Mouse (Mus musculus): ENCODE results near the gene Lrmda. TPM values are rescaled to one million over a fixed set of nuclear protein-coding genes. Genes with fewer than 3 reads are reported as not detected.

Lrmda gene
- polyA plus RNA-seq, 1 experiment from 2014 or later = 0.66 TPM

- H3K27me3 ChIP-seq (ENCODE audit: control insufficient read depth, insufficient read depth, low read length) = no peaks in the 10 kb centered on the region
- 54% methylated on average over 6 of the region's 6 CpGs for WGBS
- no peak for ATAC-seq (ENCODE audit: insufficient read depth, low FRiP score, low TSS enrichment)
- H3K4me2 ChIP-seq (ENCODE audit: low read depth) = no peak overlapping the region
- H3K4me3 ChIP-seq (ENCODE audit: low read depth, low read length) = no peak overlapping the region
- no peak for DNase-seq (ENCODE audit: low spot score)
- no peaks in the 10 kb centered on the region for H3K36me3 ChIP-seq (ENCODE audit: control insufficient read depth, insufficient read depth, low read length)
- H3K27ac ChIP-seq (ENCODE audit: low read depth, low read length) = no peak overlapping the region
- H3K9ac ChIP-seq (ENCODE audit: low read length) = no peak overlapping the region
- no peaks in the 10 kb centered on the region; the same call in 1 of the 2 replicates for H3K4me1 ChIP-seq (ENCODE audit: control insufficient read depth, insufficient read depth, low read length)
- H3K9me3 ChIP-seq (ENCODE audit: control insufficient read depth, low read length) = no peaks in the 10 kb centered on the region
Measured at GRCm38 (mm10) chr14:22509747-22510530, 490.4 kb downstream of the Lrmda start.

GRCm38 (mm10) chr14:22510531-22510785 lies 490.9 kb downstream of the Lrmda start:
- Histone ChIP-seq H3K27ac (ENCODE audit: low read depth, low read length) (no peak overlapping the region), H3K9ac (ENCODE audit: low read length) (no peak overlapping the region), H3K4me2 (ENCODE audit: low read depth) (no peak overlapping the region), H3K27me3 (ENCODE audit: control insufficient read depth, insufficient read depth, low read length) (no peaks in the 10 kb centered on the region), H3K9me3 (ENCODE audit: control insufficient read depth, low read length) (no peaks in the 10 kb centered on the region), H3K4me3 (ENCODE audit: low read depth, low read length) (no peak overlapping the region), H3K36me3 (ENCODE audit: control insufficient read depth, insufficient read depth, low read length) (no peaks in the 10 kb centered on the region), H3K4me1 (ENCODE audit: control insufficient read depth, insufficient read depth, low read length) (no peaks in the 10 kb centered on the region; the same call in 1 of the 2 replicates)
- DNase-seq (ENCODE audit: low spot score) = no peak
- ATAC-seq (ENCODE audit: insufficient read depth, low FRiP score, low TSS enrichment) = no peak

- H3K36me3 ChIP-seq (ENCODE audit: control insufficient read depth, insufficient read depth, low read length) = no peaks in the 10 kb centered on the region
- H3K27ac ChIP-seq (ENCODE audit: low read depth, low read length) = no peak overlapping the region
- H3K9ac ChIP-seq (ENCODE audit: low read length) = no peak overlapping the region
- no peaks in the 10 kb centered on the region for H3K27me3 ChIP-seq (ENCODE audit: control insufficient read depth, insufficient read depth, low read length)
- no peak overlapping the region for H3K4me2 ChIP-seq (ENCODE audit: low read depth)
- no peak overlapping the region for H3K4me3 ChIP-seq (ENCODE audit: low read depth, low read length)
- H3K4me1 ChIP-seq (ENCODE audit: control insufficient read depth, insufficient read depth, low read length) = no peaks in the 10 kb centered on the region
- no peaks in the 10 kb centered on the region for H3K9me3 ChIP-seq (ENCODE audit: control insufficient read depth, low read length)
- DNase-seq (ENCODE audit: low spot score) = no peak
- ATAC-seq (ENCODE audit: insufficient read depth, low FRiP score, low TSS enrichment) = no peak
- WGBS = 86% methylated on average over 5 of the region's 5 CpGs
Measured at GRCm38 (mm10) chr14:22514362-22515084, 495.0 kb downstream of the Lrmda start.

GRCm38 (mm10) chr14:22530706-22531105 lies 511.2 kb downstream of the Lrmda start:
- H3K4me2 ChIP-seq (ENCODE audit: low read depth) = no peak overlapping the region
- WGBS = 75% methylated on average over 3 of the region's 3 CpGs
- H3K9ac ChIP-seq (ENCODE audit: low read length) = no peak overlapping the region
- no peaks in the 10 kb centered on the region for H3K36me3 ChIP-seq (ENCODE audit: control insufficient read depth, insufficient read depth, low read length)
- ATAC-seq (ENCODE audit: insufficient read depth, low FRiP score, low TSS enrichment) (no peak), DNase-seq (ENCODE audit: low spot score) (no peak)
- H3K27ac ChIP-seq (ENCODE audit: low read depth, low read length) = no peak overlapping the region
- H3K27me3 ChIP-seq (ENCODE audit: control insufficient read depth, insufficient read depth, low read length) = no peaks in the 10 kb centered on the region
- H3K9me3 ChIP-seq (ENCODE audit: control insufficient read depth, low read length) = no peaks in the 10 kb centered on the region
- H3K4me3 ChIP-seq (ENCODE audit: low read depth, low read length) = no peak overlapping the region
- no peaks in the 10 kb centered on the region for H3K4me1 ChIP-seq (ENCODE audit: control insufficient read depth, insufficient read depth, low read length)

- Histone ChIP-seq H3K4me2 (ENCODE audit: low read depth) (no peak overlapping the region), H3K27me3 (ENCODE audit: control insufficient read depth, insufficient read depth, low read length) (no peaks in the 10 kb centered on the region), H3K27ac (ENCODE audit: low read depth, low read length) (no peak overlapping the region), H3K4me3 (ENCODE audit: low read depth, low read length) (no peak overlapping the region), H3K36me3 (ENCODE audit: control insufficient read depth, insufficient read depth, low read length) (no peaks in the 10 kb centered on the region), H3K9ac (ENCODE audit: low read length) (no peak overlapping the region), H3K9me3 (ENCODE audit: control insufficient read depth, low read length) (no peaks in the 10 kb centered on the region), H3K4me1 (ENCODE audit: control insufficient read depth, insufficient read depth, low read length) (no peaks in the 10 kb centered on the region)
- no peak for DNase-seq (ENCODE audit: low spot score)
- WGBS = 88% methylated on average over 3 of the region's 3 CpGs
- no peak for ATAC-seq (ENCODE audit: insufficient read depth, low FRiP score, low TSS enrichment)
Measured at GRCm38 (mm10) chr14:22533501-22533900, 514.0 kb downstream of the Lrmda start.

- ATAC-seq (ENCODE audit: insufficient read depth, low FRiP score, low TSS enrichment) (peak; percentile 57; the same call in 1 of the 2 replicates), DNase-seq (ENCODE audit: low spot score) (peak; percentile 49)
- 47% methylated on average over 8 of the region's 8 CpGs for WGBS
- Histone ChIP-seq H3K27ac (ENCODE audit: low read depth, low read length) (no peak overlapping the region; the same call in 1 of the 2 replicates), H3K4me3 (ENCODE audit: low read depth, low read length) (no peak overlapping the region), H3K36me3 (ENCODE audit: control insufficient read depth, insufficient read depth, low read length) (no peaks in the 10 kb centered on the region), H3K9ac (ENCODE audit: low read length) (no peak overlapping the region), H3K4me2 (ENCODE audit: low read depth) (no peak overlapping the region), H3K9me3 (ENCODE audit: control insufficient read depth, low read length) (no peaks in the 10 kb centered on the region), H3K4me1 (ENCODE audit: control insufficient read depth, insufficient read depth, low read length) (peaks cover 15% of the 10 kb centered on the region), H3K27me3 (ENCODE audit: control insufficient read depth, insufficient read depth, low read length) (no peaks in the 10 kb centered on the region)
Measured at GRCm38 (mm10) chr14:22545887-22546675, 526.6 kb downstream of the Lrmda start.

GRCm38 (mm10) chr14:22546676-22546984 lies 527.1 kb downstream of the Lrmda start:
- ATAC-seq (ENCODE audit: insufficient read depth, low FRiP score, low TSS enrichment) = peak; percentile 58
- DNase-seq (ENCODE audit: low spot score) = peak; percentile 74
- Histone ChIP-seq H3K9ac (ENCODE audit: low read length) (no peak overlapping the region), H3K4me3 (ENCODE audit: low read depth, low read length) (no peak overlapping the region), H3K36me3 (ENCODE audit: control insufficient read depth, insufficient read depth, low read length) (no peaks in the 10 kb centered on the region), H3K27ac (ENCODE audit: low read depth, low read length) (no peak overlapping the region; the same call in 1 of the 2 replicates), H3K4me2 (ENCODE audit: low read depth) (no peak overlapping the region), H3K9me3 (ENCODE audit: control insufficient read depth, low read length) (no peaks in the 10 kb centered on the region), H3K27me3 (ENCODE audit: control insufficient read depth, insufficient read depth, low read length) (no peaks in the 10 kb centered on the region), H3K4me1 (ENCODE audit: control insufficient read depth, insufficient read depth, low read length) (peaks cover 15% of the 10 kb centered on the region)
- WGBS = 40% methylated on average over 4 of the region's 4 CpGs

GRCm38 (mm10) chr14:22548286-22548685 lies 528.8 kb downstream of the Lrmda start:
- Histone ChIP-seq H3K9me3 (ENCODE audit: control insufficient read depth, low read length) (no peaks in the 10 kb centered on the region), H3K36me3 (ENCODE audit: control insufficient read depth, insufficient read depth, low read length) (no peaks in the 10 kb centered on the region), H3K9ac (ENCODE audit: low read length) (no peak overlapping the region), H3K4me1 (ENCODE audit: control insufficient read depth, insufficient read depth, low read length) (peaks cover 15% of the 10 kb centered on the region), H3K4me2 (ENCODE audit: low read depth) (no peak overlapping the region), H3K4me3 (ENCODE audit: low read depth, low read length) (no peak overlapping the region), H3K27ac (ENCODE audit: low read depth, low read length) (no peak overlapping the region), H3K27me3 (ENCODE audit: control insufficient read depth, insufficient read depth, low read length) (no peaks in the 10 kb centered on the region)
- ATAC-seq (ENCODE audit: insufficient read depth, low FRiP score, low TSS enrichment) = no peak
- DNase-seq (ENCODE audit: low spot score) = no peak
- 51% methylated on average over 2 of the region's 2 CpGs for WGBS

Data from neural tube, embryonic 11.5 days (tissue).